Mouse (Mus musculus) kidney, adult 11 months (tissue): Measurements from ENCODE around the gene Lmo4.

ENCODE experiments used
- DNase-seq: peaks from one replicate; pipeline ENCODE4 v3.0.0; 2022

Lmo4 gene

GRCm38 (mm10) chr3:144203259-144203987, 1.6 kb downstream of the Lmo4 start:
- DNase-seq = no peak

GRCm38 (mm10) chr3:144202574-144203258, 2.3 kb downstream of the Lmo4 start:
- no peak for DNase-seq

- DNase-seq = peak; percentile 83
These were observed 3.0 kb downstream of the Lmo4 start for GRCm38 (mm10) chr3:144201794-144202573.

DNA sequence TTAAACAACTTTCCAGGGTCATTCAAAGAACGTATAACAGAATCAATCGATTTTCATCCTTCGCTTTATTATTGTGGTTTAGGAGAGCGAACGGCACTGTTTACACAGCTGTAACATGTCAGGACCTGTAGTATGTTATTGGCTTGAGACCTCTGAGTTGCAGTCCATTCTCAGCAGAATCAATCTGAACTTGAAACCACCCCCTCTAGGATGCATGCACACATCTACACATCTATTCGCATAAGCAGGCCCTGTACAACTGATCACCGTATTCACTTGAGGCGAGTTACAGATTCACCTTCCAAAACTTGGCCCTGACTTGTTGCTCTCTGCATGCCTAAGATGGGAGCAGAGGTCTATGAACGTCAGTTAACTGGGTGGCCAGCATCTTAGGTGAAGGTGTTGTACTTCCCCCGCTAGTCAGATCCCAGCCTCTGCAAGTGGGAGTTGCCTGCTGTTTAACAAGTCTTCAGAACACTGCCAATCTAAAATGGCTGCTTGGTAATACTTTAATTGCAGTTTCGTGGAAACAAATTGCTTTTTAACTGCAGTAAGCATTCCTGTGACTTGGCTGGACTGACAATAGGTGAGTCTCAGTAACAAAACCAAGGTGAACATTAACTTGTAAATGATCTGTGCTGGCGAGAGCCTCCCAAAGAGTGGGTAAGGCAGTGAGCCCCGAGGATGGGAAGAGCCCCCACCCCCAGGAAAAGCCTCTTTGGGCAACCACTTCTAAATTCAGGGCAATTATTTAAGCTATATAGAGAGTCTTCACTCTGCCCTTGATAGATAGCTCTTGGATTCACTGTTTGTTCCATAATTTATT, 19.5 kb downstream of the Lmo4 start:
- peak; percentile 85 for DNase-seq

DNA sequence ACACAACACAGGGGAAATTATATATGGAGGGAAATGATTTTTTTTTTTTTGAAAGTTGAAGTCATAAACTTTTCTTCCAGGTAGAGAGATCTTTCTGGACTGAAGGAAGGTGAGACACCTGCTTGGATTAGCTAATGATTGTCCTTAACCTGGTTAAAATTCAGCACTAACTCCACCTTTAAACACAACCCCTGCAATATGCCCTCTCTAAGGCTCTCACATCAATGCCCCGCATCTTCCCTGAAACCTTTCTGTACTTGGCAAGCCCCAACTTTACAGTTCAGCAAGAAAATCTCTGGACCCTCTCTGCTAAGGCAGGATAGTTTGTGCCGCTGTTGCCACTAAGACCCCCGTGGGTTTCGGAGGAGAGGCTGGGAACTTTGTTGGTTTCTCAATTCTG, 20.1 kb downstream of the Lmo4 start:
- peak; percentile 30 for DNase-seq

DNA sequence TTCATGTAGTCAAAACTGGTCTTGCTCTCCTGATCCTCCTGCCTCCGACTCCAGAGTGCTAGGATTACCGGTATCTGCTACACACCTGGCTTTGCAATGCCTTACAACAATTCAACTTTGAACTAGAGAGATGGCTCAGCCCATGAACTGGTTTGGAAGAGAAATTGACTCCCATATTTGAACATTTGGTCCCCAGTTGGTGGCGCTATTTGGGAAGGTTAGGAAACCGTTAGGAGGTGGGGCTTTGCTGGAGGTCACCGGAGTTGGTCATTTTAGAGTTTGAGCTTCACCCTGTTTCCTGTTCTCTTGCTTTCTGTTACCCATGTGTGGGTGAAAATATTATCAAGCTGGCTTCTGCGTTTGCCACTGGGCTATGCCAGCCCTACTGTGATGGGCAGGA, 22.8 kb downstream of the Lmo4 start:
- DNase-seq = no peak

DNA sequence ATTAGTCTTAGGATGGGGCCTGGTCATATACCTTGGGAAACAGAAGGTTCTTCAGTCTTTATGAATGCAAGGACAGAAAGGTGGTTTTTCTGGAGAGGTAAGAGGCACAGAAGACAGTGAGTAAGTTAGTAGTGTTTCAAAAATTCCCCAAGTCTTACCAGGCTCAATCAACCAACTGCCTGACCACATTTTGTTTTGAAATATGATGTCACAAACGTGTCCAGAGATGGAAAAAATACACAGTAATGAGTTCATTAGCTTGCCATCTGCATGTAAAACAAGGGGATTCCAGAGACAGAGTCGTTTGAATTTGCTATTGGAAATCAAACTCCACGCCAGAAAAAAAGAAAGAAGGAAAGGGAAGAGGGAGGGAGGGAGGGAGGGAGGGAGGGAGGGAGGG, 26.1 kb downstream of the Lmo4 start:
- DNase-seq = no peak

GRCm38 (mm10) chr3:144173866-144174588, 31.0 kb downstream of the Lmo4 start:
- DNase-seq = no peak

DNA sequence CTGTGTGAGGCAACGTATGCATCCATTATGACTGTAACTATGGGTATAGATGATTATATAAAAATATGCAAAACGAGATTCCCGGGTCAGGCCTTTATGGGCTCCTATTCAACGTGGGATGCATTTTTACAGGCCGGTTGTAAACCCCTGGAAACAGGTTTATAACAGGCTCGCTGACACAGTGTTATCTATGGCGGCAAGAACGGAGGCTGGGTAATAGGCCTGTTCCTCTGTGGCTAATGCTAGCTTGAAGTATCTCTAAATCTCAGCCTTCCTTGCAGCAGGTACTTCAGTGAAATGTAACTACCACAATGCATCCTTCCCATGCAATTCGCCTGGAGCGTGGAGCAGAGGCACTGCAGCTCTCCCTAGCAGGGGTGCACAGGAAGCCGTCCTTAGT, 31.9 kb downstream of the Lmo4 start:
- no peak for DNase-seq

- DNase-seq = no peak
These were observed 33.3 kb downstream of the Lmo4 start for GRCm38 (mm10) chr3:144171749-144172148.

GRCm38 (mm10) chr3:144170539-144170938, 34.5 kb downstream of the Lmo4 start:
- no peak for DNase-seq

DNA sequence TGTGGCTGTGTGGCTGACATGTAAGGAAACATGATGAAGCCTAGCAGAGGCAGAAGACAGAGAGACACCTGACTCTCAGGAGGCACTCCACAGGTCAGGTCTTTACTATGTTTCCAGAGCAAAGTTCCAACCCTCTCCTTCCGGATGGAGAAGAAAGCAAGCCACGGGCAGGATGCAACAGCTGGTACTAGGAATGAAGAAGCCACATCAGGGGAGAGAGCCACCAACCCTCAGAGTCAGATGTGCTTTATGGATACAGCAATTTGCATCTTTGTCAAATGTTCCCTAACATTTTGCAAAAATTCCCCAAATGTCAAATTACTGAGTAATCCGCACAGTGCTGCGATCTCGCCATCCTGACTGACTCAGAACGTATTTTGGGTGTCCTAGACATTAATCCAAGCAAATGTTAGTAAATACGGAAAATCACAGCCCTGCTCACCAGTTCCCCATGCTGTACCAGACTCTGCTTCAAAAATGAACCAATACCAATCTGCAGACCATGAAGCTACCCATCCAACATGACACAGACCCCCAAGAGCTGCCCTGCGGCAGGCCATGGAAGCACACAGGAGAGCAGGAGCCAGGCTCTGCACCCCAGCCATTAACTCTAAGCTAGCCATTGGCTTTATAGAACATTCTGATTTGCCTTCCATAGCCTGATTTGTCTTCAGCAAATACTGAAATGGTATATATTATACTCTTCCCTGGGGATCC, 38.4 kb downstream of the Lmo4 start:
- no peak for DNase-seq

GRCm38 (mm10) chr3:144165439-144165838, 39.6 kb downstream of the Lmo4 start:
- no peak for DNase-seq

DNA sequence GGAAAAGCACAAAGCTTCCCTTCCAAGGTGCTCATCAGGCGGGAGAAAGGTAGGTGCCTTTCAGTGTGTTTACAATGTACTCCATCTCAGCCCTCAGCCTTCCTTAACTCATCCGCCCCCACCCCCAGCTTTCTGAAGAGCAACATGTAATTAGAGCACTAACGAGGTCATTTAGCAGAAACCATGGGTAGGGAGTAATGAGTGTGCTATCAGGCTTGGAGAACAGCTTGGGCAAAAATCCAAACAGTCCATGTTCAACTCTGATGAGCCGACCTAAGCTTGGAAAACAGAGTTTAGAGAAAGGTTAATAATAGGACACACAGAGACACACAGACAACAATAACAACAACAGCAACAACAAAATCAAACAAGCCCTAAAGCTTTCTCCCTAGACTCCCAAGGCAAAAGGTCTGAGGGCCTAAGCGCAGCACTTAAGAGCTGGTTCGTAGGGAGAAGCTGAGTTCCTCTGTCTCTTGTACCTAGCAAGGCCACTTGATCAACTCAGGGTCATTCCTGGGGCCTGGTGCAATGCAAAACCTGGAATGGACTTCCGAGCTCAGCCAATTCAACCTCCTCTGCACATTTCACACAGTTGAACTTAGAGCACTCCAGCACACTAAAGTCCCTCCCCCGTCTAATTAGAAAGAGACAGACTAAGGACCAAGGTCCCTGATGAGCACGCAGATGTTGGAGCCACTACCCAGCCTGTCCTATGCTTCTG, 40.2 kb downstream of the Lmo4 start:
- DNase-seq = peak; percentile 77

GRCm38 (mm10) chr3:144163718-144164117, 41.3 kb downstream of the Lmo4 start:
- DNase-seq = peak; percentile 75

DNA sequence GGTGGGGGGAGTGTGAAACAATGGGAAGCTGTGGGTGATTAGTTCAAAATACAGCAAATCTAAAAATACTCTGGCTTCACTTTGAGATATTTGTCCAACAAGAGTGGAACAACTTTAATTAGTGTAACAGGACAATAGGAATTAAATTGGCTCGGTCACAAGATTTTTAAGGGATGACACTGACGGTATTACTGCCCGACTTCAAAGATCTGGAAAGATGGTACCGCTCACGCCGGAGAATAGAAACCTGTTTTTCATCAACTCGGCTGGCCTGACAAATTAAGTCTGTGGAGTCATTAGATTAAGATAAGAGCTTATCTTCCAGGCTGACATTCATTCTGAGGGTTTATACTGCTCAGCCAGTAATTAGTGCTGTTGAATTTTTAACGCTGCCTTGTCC, 42.9 kb downstream of the Lmo4 start:
- DNase-seq = no peak

DNA sequence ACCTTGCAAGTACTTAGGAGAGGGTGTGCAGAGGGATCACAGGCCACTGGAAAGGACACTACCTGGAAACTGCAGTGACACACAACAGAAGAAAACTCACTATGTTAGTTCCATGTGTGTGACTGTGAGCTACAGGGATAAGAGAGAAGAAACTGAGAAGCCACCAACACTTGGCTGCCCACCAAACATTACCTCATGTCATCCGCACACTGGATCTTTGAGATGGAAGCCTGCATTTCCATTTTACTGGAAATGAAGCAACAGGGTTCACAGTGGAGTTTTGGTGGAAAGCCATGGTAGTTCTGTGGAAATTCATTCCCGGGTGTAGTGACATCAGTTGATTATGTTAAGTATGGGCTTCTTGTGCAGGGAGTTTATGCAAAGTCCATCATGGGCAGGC, 43.8 kb downstream of the Lmo4 start:
- no peak for DNase-seq

DNA sequence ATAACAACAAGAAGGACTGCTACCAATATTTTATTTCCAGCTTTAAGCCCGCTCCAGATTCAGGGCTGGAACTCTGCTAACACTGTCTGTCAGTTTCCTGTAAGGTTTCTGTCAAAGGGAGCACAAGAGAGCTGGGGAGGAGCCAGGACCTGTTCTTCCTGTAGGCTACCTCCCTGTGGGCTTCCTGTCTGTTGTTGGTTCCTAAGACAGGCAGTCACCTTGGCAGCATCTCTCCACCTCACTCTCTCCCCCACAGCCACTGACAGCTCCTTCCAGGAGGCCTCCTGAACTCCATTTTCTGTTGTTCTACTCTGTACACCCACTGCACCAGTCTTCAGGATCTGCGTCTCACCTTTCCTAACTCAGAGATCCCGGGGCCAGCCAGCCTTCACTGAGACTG, 49.3 kb downstream of the Lmo4 start:
- no peak for DNase-seq

DNA sequence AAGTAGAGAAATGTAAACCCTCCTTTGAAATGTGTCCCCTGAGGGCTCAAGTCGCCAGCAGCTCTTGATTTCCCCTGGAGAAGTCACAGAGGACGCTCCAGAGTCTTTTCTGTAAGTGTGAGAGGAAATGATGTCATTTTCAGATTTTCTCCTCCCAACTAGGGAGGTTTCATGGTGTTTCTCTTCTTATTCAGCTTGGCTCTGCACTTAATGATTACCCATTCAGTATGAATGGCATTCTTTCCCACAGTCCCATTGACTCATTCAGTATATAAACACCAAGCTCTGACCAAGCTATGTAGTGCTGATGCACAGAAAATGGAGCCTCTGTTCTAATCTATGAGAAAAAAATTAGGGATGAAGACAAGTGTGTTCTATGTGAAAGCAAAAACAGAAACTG, 51.6 kb downstream of the Lmo4 start:
- no peak for DNase-seq

DNA sequence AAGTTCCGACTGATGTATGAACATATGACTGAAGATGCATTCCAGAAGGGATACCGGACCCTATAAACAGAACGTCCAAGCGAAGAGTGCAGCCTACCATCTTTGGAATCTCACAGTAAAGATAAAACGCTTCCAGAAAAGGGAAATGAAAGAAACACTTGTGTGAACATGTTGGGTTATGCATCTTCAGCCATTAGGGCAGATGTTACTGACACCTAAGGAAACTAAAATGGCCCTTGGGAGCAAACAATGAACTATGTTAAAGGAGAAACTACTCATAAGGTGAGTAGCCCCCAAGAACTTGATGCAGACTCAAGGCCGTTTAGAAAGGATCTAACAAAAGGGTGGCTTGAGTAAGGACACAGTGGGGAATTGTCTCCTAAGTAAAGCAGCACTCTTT, 54.0 kb downstream of the Lmo4 start:
- no peak for DNase-seq

- no peak for DNase-seq
These were observed 56.8 kb downstream of the Lmo4 start for GRCm38 (mm10) chr3:144148234-144148633.
